Mouse (Mus musculus): ENCODE measurements around the gene Ccdc8.

- TF ChIP-seq POLR2A (IDR thresholded peaks at IDR 0.05; ENCODE audit: insufficient read length, low read depth): peak; percentile 32
- no peak for TF ChIP-seq E2F4 (IDR thresholded peaks at IDR 0.05; ENCODE audit: insufficient read depth)
- TF ChIP-seq SRF (IDR thresholded peaks at IDR 0.05; ENCODE audit: control insufficient read depth, insufficient read length, low read depth): peak; percentile 88
- no peak for TF ChIP-seq CEBPB (IDR thresholded peaks at IDR 0.05; ENCODE audit: insufficient read depth, poor library complexity, severe bottlenecking)
- no peak for TF ChIP-seq MAX (IDR thresholded peaks at IDR 0.05; ENCODE audit: low read depth)
- no peak for TF ChIP-seq USF1 (IDR thresholded peaks at IDR 0.05; ENCODE audit: low read depth)
- peak; percentile 89 to 95 (median 91) for TF ChIP-seq MYOG (IDR thresholded peaks at IDR 0.05; ENCODE audit: control insufficient read depth in 1 of 3, insufficient read depth in 1 of 3, insufficient read length in 2 of 3, low read depth in 2 of 3)
- TF ChIP-seq MYOD1 (IDR thresholded peaks at IDR 0.05; ENCODE audit: control insufficient read depth in 1 of 3, insufficient read length in 2 of 3, low read depth in 2 of 3): peak; percentile 84 to 97 (median 84)
- peak; percentile 71 for TF ChIP-seq TCF3 (IDR thresholded peaks at IDR 0.05; ENCODE audit: insufficient read length, low read depth)
Measured at GRCm38 (mm10) chr7:16947959-16948361, 44.5 kb upstream of the Ccdc8 start.

All from myocyte (in vitro differentiated cells).